Mouse (Mus musculus): ENCODE data around the gene Fbln2.

Gene Fbln2

GRCm38 (mm10) chr6:91278302-91278701, 66.0 kb downstream of the Fbln2 start:
- DNase-seq (ENCODE audit: low spot score in 2 of 2), result no peak

- DNase-seq (ENCODE audit: low spot score in 2 of 2), result no peak
Observed at GRCm38 (mm10) chr6:91279477-91279876, 67.2 kb downstream of the Fbln2 start.

- DNase-seq (ENCODE audit: low spot score in 2 of 2), result peak; percentile 54 to 64
Observed at GRCm38 (mm10) chr6:91281206-91281605, 69.0 kb downstream of the Fbln2 start.

- DNase-seq (ENCODE audit: low spot score in 2 of 2), result no peak
Observed at GRCm38 (mm10) chr6:91281747-91282146, 69.5 kb downstream of the Fbln2 start.

GRCm38 (mm10) chr6:91283031-91283430, 70.8 kb downstream of the Fbln2 start:
- no peak for DNase-seq (ENCODE audit: low spot score in 2 of 2)

GRCm38 (mm10) chr6:91284521-91285449, 72.5 kb downstream of the Fbln2 start:
- no peak for DNase-seq (ENCODE audit: low spot score in 2 of 2)

GRCm38 (mm10) chr6:91285450-91285790, 73.2 kb downstream of the Fbln2 start:
- peak in 1 of 2 experiments; percentile 24 for DNase-seq (ENCODE audit: low spot score in 2 of 2)

- no peak for DNase-seq (ENCODE audit: low spot score in 2 of 2)
Observed at GRCm38 (mm10) chr6:91285814-91286545, 73.7 kb downstream of the Fbln2 start.

- peak in 1 of 2 experiments; percentile 39 for DNase-seq (ENCODE audit: low spot score in 2 of 2)
Observed at GRCm38 (mm10) chr6:91286624-91287023, 74.4 kb downstream of the Fbln2 start.

GRCm38 (mm10) chr6:91287148-91287547, 74.9 kb downstream of the Fbln2 start:
- DNase-seq (ENCODE audit: low spot score in 2 of 2), result no peak

- no peak for DNase-seq (ENCODE audit: low spot score in 2 of 2)
Observed at GRCm38 (mm10) chr6:91287636-91288035, 75.4 kb downstream of the Fbln2 start.

GRCm38 (mm10) chr6:91288251-91288785, 76.1 kb downstream of the Fbln2 start:
- no peak for DNase-seq (ENCODE audit: low spot score in 2 of 2)

GRCm38 (mm10) chr6:91288961-91289360, 76.7 kb downstream of the Fbln2 start:
- no peak for DNase-seq (ENCODE audit: low spot score in 2 of 2)

- no peak for DNase-seq (ENCODE audit: low spot score in 2 of 2)
Observed at GRCm38 (mm10) chr6:91290937-91291336, 78.7 kb downstream of the Fbln2 start.

GRCm38 (mm10) chr6:91295431-91295830, 83.2 kb downstream of the Fbln2 start:
- no peak for DNase-seq (ENCODE audit: low spot score in 2 of 2)

- DNase-seq (ENCODE audit: low spot score in 2 of 2), result no peak
Observed at GRCm38 (mm10) chr6:91298828-91299227, 86.6 kb downstream of the Fbln2 start.

- no peak for DNase-seq (ENCODE audit: low spot score in 2 of 2)
Observed at GRCm38 (mm10) chr6:91300079-91300478, 87.8 kb downstream of the Fbln2 start.

- no peak for DNase-seq (ENCODE audit: low spot score in 2 of 2)
Observed at GRCm38 (mm10) chr6:91301839-91302238, 89.6 kb downstream of the Fbln2 start.

GRCm38 (mm10) chr6:91302337-91302736, 90.1 kb downstream of the Fbln2 start:
- no peak for DNase-seq (ENCODE audit: low spot score in 2 of 2)

- DNase-seq (ENCODE audit: low spot score in 2 of 2), result no peak
Observed at GRCm38 (mm10) chr6:91304172-91304571, 91.9 kb downstream of the Fbln2 start.

GRCm38 (mm10) chr6:91307972-91308371, 95.7 kb downstream of the Fbln2 start:
- no peak for DNase-seq (ENCODE audit: low spot score in 2 of 2)

- no peak for DNase-seq (ENCODE audit: low spot score in 2 of 2)
Observed at GRCm38 (mm10) chr6:91311204-91311603, 98.9 kb downstream of the Fbln2 start.

GRCm38 (mm10) chr6:91312491-91312890, 100.2 kb downstream of the Fbln2 start:
- no peak for DNase-seq (ENCODE audit: low spot score in 2 of 2)

Data from natural killer cell, adult 2 months (primary cell).